Mouse (Mus musculus) adrenal gland, postnatal 14 days (tissue): ENCODE data around the gene Rasl10b. TPM values are rescaled to one million over a fixed set of nuclear protein-coding genes. Genes with fewer than 3 reads are reported as not detected.
A peak's percentile ranks its signal among the peaks of the same experiment; 100 is the strongest.

Experiments
- DNase-seq: peaks from one replicate; pipeline ENCODE4 v3.0.0; 2021; ENCODE audit warnings: mixed read lengths
- total RNA-seq: library from RNA; stranded (reverse); gene quantifications from 2 replicates; pipeline ENCODE4 v1.2.3, GENCODE M21; 2021

Gene Rasl10b
- total RNA-seq, 1 experiment from 2014 or later = 10.3 TPM

DNA sequence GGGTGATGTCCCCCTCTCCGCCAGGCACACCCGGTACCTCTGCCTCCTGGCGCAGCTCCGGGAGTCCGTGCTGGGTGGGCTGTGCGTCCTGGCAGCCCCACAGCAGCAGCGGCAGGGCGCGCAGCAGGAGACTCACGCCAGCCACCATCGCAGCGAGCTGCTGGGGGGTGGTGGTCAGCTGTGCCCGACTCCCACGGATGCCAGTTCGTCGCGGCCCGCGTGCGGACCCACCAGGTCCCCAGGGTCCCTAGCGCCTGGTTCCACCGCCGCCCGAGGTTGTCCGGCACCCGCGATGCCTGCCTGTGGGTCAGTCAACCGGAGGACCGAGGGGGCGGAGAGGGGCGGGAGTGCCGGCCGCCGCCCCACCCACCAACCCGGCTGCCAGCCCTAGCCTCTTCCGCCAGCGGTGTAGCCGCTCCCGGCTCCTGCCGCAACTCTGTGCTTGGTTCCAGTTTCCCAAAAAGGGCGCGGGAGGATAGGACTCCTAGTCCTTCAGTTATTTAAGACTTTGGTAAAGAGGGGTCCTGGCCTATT is 53.8 kb downstream of the Rasl10b start, which contains the start of gene Mmp28:
TSS of gene Mmp28 (minus strand) at position 361 of the 534 bp plus-strand sequence.
- DNase-seq = peak; percentile 89

GRCm38 (mm10) chr11:83465976-83466375 is 57.0 kb downstream of the Rasl10b start:
- DNase-seq = peak; percentile 79

GRCm38 (mm10) chr11:83467120-83467652 is 58.2 kb downstream of the Rasl10b start:
- DNase-seq = peak; percentile 83

- no peak for DNase-seq
These were observed 59.8 kb downstream of the Rasl10b start for GRCm38 (mm10) chr11:83468765-83469164.

Other genes starting within 250 kb of the Rasl10b start
- gene Slfn4, start 234.0 kb upstream of the Rasl10b start, total RNA-seq = 0.22 and 0.30 TPM in 2 replicates
- gene Slfn3, start 217.8 kb upstream of the Rasl10b start, total RNA-seq = 3.8 and 4.2 TPM in 2 replicates
- gene Slfn14, start 122.4 kb upstream of the Rasl10b start, total RNA-seq = 0.41 and 2.7 TPM in 2 replicates
- 86.9 and 98.4 TPM in 2 replicates for gene Ap2b1, start 110.1 kb upstream of the Rasl10b start, total RNA-seq
- gene Pex12, start 106.6 kb upstream of the Rasl10b start, total RNA-seq = 15.1 and 16.2 TPM in 2 replicates
- not detected in 2 replicates for gene Gas2l2, start 20.3 kb downstream of the Rasl10b start, total RNA-seq
- 0.37 and 0.75 TPM in 2 replicates for gene 1700020L24Rik, start 28.5 kb downstream of the Rasl10b start, total RNA-seq
- 7.4 and 8.3 TPM in 2 replicates for gene Mmp28, start 53.9 kb downstream of the Rasl10b start, total RNA-seq
- gene Taf15, start 63.9 kb downstream of the Rasl10b start, total RNA-seq = 66.3 and 72.1 TPM in 2 replicates
- gene Heatr9, start 113.0 kb downstream of the Rasl10b start, total RNA-seq = not detected in 2 replicates
- gene Ccl5, start 121.4 kb downstream of the Rasl10b start, total RNA-seq = 25.5 TPM in 1 of 2 replicates, not detected in the other
- 4.5 and 10.3 TPM in 2 replicates for gene Ccl9, start 169.5 kb downstream of the Rasl10b start, total RNA-seq
- gene Ccl6, start 183.9 kb downstream of the Rasl10b start, total RNA-seq = 9.5 and 14.4 TPM in 2 replicates
- not detected in 2 replicates for gene Rpl9-ps1, start 236.5 kb downstream of the Rasl10b start, total RNA-seq
- not detected in 2 replicates for gene Ccl3, start 240.2 kb downstream of the Rasl10b start, total RNA-seq